Mouse (Mus musculus) liver, postnatal 0 days (tissue): ENCODE data around the gene Aebp1. TPM values are rescaled to one million over a fixed set of nuclear protein-coding genes. Genes with fewer than 3 reads are reported as not detected.
A peak's percentile ranks its signal among the peaks of the same experiment; 100 is the strongest.

ENCODE experiments used
- ATAC-seq: fragments of 200-750 bp; cut with Nextera tagmentation; 2 replicates; pipeline ENCODE4 v1.8.0; 2017; ENCODE audit warnings: mild to moderate bottlenecking, moderate library complexity
- DNase-seq: peaks from one replicate; pipeline ENCODE4 v3.0.0-alpha.2; 2016
- H3K27ac ChIP-seq: fragments of 300-500 bp; sonication (generic); 2 replicates; pipeline ENCODE4 v1.5.1; 2014; ENCODE audit warnings: antibody characterized with exemption, moderate library complexity, mild to moderate bottlenecking, low read depth
- H3K27me3 ChIP-seq: fragments of 300-500 bp; sonication (generic); 2 replicates; pipeline ENCODE4 v1.6.1; 2014; ENCODE audit warnings: low read length, control low read depth, mixed read lengths; ENCODE audit not compliant: insufficient read depth
- H3K36me3 ChIP-seq: fragments of 300-500 bp; sonication (generic); replicated peaks from 2 replicates; pipeline ENCODE4 v1.6.1; 2014; ENCODE audit warnings: mild to moderate bottlenecking, control low read depth, low read length, moderate library complexity, mixed read lengths; ENCODE audit not compliant: insufficient read depth
- H3K4me1 ChIP-seq: fragments of 300-500 bp; sonication (generic); 2 replicates; pipeline ENCODE4 v1.6.1; 2014; ENCODE audit warnings: antibody characterized with exemption, mild to moderate bottlenecking, control low read depth; ENCODE audit not compliant: insufficient read depth
- H3K4me2 ChIP-seq: fragments of 300-500 bp; sonication (generic); 2 replicates; pipeline ENCODE4 v1.6.1; 2014; ENCODE audit warnings: low read depth, mild to moderate bottlenecking, low read length, moderate library complexity, mixed read lengths
- H3K4me3 ChIP-seq: fragments of 300-500 bp; sonication (generic); 2 replicates; pipeline ENCODE4 v1.5.1; 2014; ENCODE audit warnings: low read depth, low read length
- H3K9ac ChIP-seq: fragments of 300-500 bp; sonication (generic); replicated peaks from 2 replicates; pipeline ENCODE4 v1.6.1; 2014; ENCODE audit warnings: mild to moderate bottlenecking, moderate library complexity
- H3K9me3 ChIP-seq: fragments of 300-500 bp; sonication (generic); 2 replicates; pipeline ENCODE4 v1.6.1; 2016; ENCODE audit warnings: mild to moderate bottlenecking, control low read depth, low read length, mixed read lengths
- CTCF ChIP-seq: sonication (generic); IDR thresholded peaks from 2 replicates; pipeline ENCODE4 v1.5.1; 2016; ENCODE audit warnings: antibody characterized with exemption, low read depth
- EP300 ChIP-seq: IDR thresholded peaks from 2 replicates; pipeline ENCODE4 v1.6.1; 2016; ENCODE audit warnings: antibody characterized with exemption, low read depth, mild to moderate bottlenecking
- WGBS: fragments of 180-500 bp; shearing (Covaris S2); extraction: QIAGEN DNeasy Blood & Tissue Kit; methylation state at CpG from one replicate; pipeline ENCODE4 v1.1.7; 2014; ENCODE audit not compliant: insufficient replicate concordance; 5-methylcytosine and 5-hydroxymethylcytosine counted together
- polyA plus RNA-seq: library from polyadenylated mRNA; unstranded; fragments of >200 nt; fragmentation: Nextera tagmentation; extraction: Ambion mirVana; gene quantifications from 2 replicates; pipeline ENCODE4 v1.2.1, GENCODE M21; 2015

Gene Aebp1
- polyA plus RNA-seq, 1 experiment from 2014 or later: 3.1 TPM

- Histone ChIP-seq H3K9me3 (no peaks in the 10 kb centered on the region), H3K4me3 (no peak overlapping the region), H3K27me3 (no peaks in the 10 kb centered on the region), H3K27ac (no peak overlapping the region), H3K9ac (no peak overlapping the region), H3K36me3 (0 out of 2 replicates have a peak, but pooled peaks cover 2% of the 10 kb centered on the region), H3K4me2 (peak overlapping the region; percentile 29; the same call in 1 of the 2 replicates), H3K4me1 (peaks cover 17% of the 10 kb centered on the region; the same call in 1 of the 2 replicates)
- TF ChIP-seq EP300 (no peak), CTCF (no peak)
- ATAC-seq: no peak
- no peak for DNase-seq
- WGBS: 57% methylated on average over 5 of the region's 5 CpGs
Measured at GRCm38 (mm10) chr11:5915429-5916177, 53.9 kb downstream of the Aebp1 start.

DNA sequence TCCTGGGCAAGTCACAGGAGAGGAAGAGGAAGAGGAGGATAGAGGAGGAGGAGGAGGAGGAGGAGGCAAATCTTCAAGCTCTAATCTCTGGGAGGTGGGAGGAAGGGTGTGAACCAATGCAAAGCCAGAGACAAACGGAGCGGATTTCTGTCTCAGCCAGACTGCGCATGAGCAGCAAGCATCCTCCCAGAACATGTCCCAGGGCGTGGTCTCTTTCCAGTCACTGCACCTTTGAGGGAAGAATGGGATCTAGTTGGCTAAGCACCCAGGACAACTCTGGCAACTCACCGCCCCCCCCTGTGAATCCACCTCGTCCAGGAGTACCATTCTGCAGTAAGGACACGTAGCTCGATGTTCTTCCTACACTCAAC, 54.4 kb downstream of the Aebp1 start:
- H3K9me3 ChIP-seq: no peaks in the 10 kb centered on the region
- WGBS: 76% methylated on average over 8 of the region's 8 CpGs
- H3K36me3 ChIP-seq: no peaks in the 10 kb centered on the region
- no peak overlapping the region for H3K4me2 ChIP-seq
- H3K4me1 ChIP-seq: peaks cover 17% of the 10 kb centered on the region; the same call in 1 of the 2 replicates
- ATAC-seq (no peak), DNase-seq (no peak)
- H3K4me3 ChIP-seq: no peak overlapping the region
- H3K27ac ChIP-seq: no peak overlapping the region
- H3K9ac ChIP-seq: no peak overlapping the region
- TF ChIP-seq CTCF: no peak
- no peak for TF ChIP-seq EP300
- no peaks in the 10 kb centered on the region for H3K27me3 ChIP-seq

DNA sequence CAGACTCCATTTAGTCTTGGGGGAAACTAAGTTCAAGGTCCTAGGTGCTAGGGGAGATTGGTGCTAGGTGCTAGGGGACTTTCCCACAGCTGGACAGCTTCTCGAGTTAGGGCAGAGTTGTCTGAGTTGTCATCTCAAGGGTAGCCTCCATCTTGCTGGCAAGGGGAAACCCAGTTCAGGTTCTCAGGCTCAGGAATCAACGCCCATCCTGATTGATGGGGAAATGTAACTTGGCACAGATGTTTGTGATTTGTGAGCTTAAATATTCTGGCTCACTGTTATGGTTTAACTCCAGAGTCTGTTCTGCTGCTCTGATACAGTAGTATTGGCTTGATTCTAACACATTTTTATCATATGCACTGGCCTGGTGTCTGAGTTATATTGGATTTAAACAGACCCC, 56.4 kb downstream of the Aebp1 start:
- Histone ChIP-seq H3K4me1 (peaks cover 12% of the 10 kb centered on the region; the same call in 1 of the 2 replicates), H3K36me3 (no peaks in the 10 kb centered on the region), H3K27me3 (no peaks in the 10 kb centered on the region), H3K27ac (no peak overlapping the region), H3K9me3 (no peaks in the 10 kb centered on the region), H3K9ac (no peak overlapping the region), H3K4me2 (no peak overlapping the region), H3K4me3 (no peak overlapping the region)
- WGBS: 63% methylated on average over 2 of the region's 2 CpGs
- no peak for TF ChIP-seq EP300
- no peak for TF ChIP-seq CTCF
- no peak for ATAC-seq
- DNase-seq: no peak

DNA sequence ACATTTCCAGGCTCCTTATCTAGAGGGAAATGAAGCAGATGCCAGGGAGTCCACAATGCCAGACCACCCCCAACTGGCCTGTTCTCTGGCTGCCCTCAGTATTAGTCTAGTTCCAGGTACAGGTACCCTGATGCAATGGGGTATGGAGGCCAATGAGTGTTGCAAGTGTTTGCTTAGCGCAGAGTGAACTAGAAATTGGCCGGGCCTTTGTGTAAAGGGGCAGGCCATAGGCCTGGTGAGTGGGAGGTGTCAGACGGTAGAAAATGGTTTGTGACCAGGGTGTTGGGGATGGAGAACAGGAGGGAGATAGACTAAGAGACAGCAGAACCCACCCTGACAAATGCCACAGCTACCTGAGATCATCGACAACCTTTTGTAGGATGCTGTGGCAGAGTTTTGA, 57.9 kb downstream of the Aebp1 start:
- Histone ChIP-seq H3K27ac (peak overlapping the region; percentile 87), H3K27me3 (no peaks in the 10 kb centered on the region), H3K9me3 (no peaks in the 10 kb centered on the region), H3K9ac (no peak overlapping the region), H3K4me3 (no peak overlapping the region), H3K4me1 (peaks cover 10% of the 10 kb centered on the region; the same call in 1 of the 2 replicates), H3K36me3 (no peaks in the 10 kb centered on the region), H3K4me2 (no peak overlapping the region)
- peak; percentile 92 for ATAC-seq
- WGBS: 68% methylated on average over 4 of the region's 4 CpGs
- DNase-seq: peak; percentile 58
- TF ChIP-seq CTCF: no peak
- peak; percentile 69 for TF ChIP-seq EP300

- H3K4me1 ChIP-seq: peaks cover 5% of the 10 kb centered on the region; the same call in 1 of the 2 replicates
- H3K9me3 ChIP-seq: no peaks in the 10 kb centered on the region
- DNase-seq (peak; percentile 83), ATAC-seq (peak; percentile 80)
- H3K27ac ChIP-seq: peak overlapping the region; percentile 87
- TF ChIP-seq CTCF (no peak), EP300 (no peak)
- WGBS: 42% methylated on average over 17 of the region's 17 CpGs
- 0 out of 2 replicates have a peak overlapping the region, but pooled peaks have one; percentile 38 for H3K4me2 ChIP-seq
- H3K36me3 ChIP-seq: no peaks in the 10 kb centered on the region
- no peak overlapping the region for H3K9ac ChIP-seq
- no peak overlapping the region for H3K4me3 ChIP-seq
- H3K27me3 ChIP-seq: no peaks in the 10 kb centered on the region
Measured at GRCm38 (mm10) chr11:5920323-5920960, 58.7 kb downstream of the Aebp1 start.

Other genes with a start within 250 kb of the Aebp1 start
- 119 and 122 TPM in 2 replicates for gene Mrps24, start 146.3 kb upstream of the Aebp1 start, polyA plus RNA-seq
- 7.1 and 8.2 TPM in 2 replicates for gene Urgcp, start 99.6 kb upstream of the Aebp1 start, polyA plus RNA-seq
- gene Dbnl, start 73.5 kb upstream of the Aebp1 start, polyA plus RNA-seq: 31.7 and 36.6 TPM in 2 replicates
- 1.1 and 16.6 TPM in 2 replicates for gene Pgam2, start 58.2 kb upstream of the Aebp1 start, polyA plus RNA-seq
- gene Polm, start 23.9 kb upstream of the Aebp1 start, polyA plus RNA-seq: 2.1 and 2.3 TPM in 2 replicates
- gene Pold2, start 16.3 kb downstream of the Aebp1 start, polyA plus RNA-seq: 24.0 and 27.0 TPM in 2 replicates
- 2.4 and 2.6 TPM in 2 replicates for gene Myl7, start 36.8 kb downstream of the Aebp1 start, polyA plus RNA-seq
- 0.66 and 1.3 TPM in 2 replicates for gene Gck, start 88.1 kb downstream of the Aebp1 start, polyA plus RNA-seq
- gene Ykt6, start 93.7 kb downstream of the Aebp1 start, polyA plus RNA-seq: 15.1 and 16.6 TPM in 2 replicates
- gene Camk2b, start 204.4 kb downstream of the Aebp1 start, polyA plus RNA-seq: 2.0 and 2.4 TPM in 2 replicates